Mouse (Mus musculus): ENCODE measurements around the gene Tmem106a. TPM values are rescaled to one million over a fixed set of nuclear protein-coding genes. Genes with fewer than 3 reads are reported as not detected.
"Not testable (repeated sequence)": the region's sequence is repeated elsewhere in the genome, so short reads cannot be mapped to it uniquely, and the experiment has no call there.

Gene Tmem106a
- polyA plus RNA-seq, 2 experiments, result 3.8 to 9.3 TPM

DNA sequence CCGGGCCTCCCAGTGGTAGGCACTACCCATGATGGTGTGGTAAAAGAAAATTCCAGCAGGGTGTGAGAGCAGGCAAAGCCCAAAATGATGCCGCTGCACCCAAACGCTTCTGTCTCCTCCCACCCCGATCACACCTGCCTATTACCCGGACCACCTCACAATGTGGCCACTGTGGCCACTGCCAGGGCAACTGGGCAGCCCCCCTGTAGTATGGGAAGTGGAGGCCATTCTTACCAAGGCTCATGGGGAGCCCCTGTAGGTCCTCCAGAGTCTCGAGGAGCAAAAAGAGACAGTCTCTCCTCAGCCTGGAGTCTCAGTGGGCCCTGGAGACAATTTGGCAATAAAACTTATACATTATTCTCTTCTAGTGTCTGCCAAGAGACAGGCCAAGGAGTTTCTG is 17.1 kb downstream of the Tmem106a start, which contains the start of gene Gm11634:
Gene Gm11634, minus strand, starts transcription at position 101 of the 400 bp plus-strand sequence.
- Histone ChIP-seq H3K9me3 (ENCODE audit: control insufficient read depth, low read length) (no peaks in the 10 kb centered on the region), H3K27ac (replicated peaks; ENCODE audit: low read depth, low read length) (no peak within 1 kb of the TSS), H3K4me1 (ENCODE audit: control insufficient read depth, insufficient read depth, low read length) (no peaks in the 10 kb centered on the region), H3K4me3 (replicated peaks; ENCODE audit: low read length) (no peak within 1 kb of the TSS), H3K36me3 (ENCODE audit: control insufficient read depth, insufficient read depth, low read length) (no peaks in the 10 kb centered on the region), H3K4me2 (replicated peaks; ENCODE audit: low read depth, low read length, severe bottlenecking) (no peak within 1 kb of the TSS), H3K9ac (ENCODE audit: low read depth, low read length, severe bottlenecking) (no peak within 1 kb of the TSS), H3K27me3 (ENCODE audit: control insufficient read depth, insufficient read depth, low read length) (no peaks in the 10 kb centered on the region)
- no peak for TF ChIP-seq POLR2A (IDR thresholded peaks at IDR 0.05; ENCODE audit: borderline replicate concordance, extremely low read depth, insufficient read depth, insufficient read length)
- DNase-seq (ENCODE audit: low spot score) (no peak), ATAC-seq (ENCODE audit: low FRiP score, low read depth) (no peak)
- WGBS, result 74% methylated on average over 6 of the region's 6 CpGs

DNA sequence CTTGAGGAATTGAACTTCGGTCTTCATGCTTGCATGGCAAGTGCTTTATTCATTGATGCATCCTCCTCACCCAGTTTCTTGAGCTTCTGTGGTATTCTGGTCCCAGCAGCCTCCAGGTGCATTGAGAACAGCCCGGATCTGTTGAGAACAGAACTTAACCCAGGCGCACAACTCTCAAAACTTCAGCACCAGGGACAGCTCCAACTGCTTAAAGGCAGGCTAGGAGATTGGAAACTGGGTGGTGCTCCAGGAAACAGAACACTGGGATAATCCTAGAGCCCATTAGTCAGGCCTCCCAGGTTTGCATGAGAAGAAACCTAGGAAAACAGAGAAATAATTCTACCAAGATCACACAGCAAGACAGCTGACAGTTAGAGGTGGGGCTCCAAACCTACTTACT is 20.4 kb downstream of the Tmem106a start:
- Histone ChIP-seq H3K4me3 (replicated peaks; ENCODE audit: low read length) (no peak overlapping the region), H3K9me3 (ENCODE audit: control insufficient read depth, low read length) (no peaks in the 10 kb centered on the region), H3K9ac (ENCODE audit: low read depth, low read length, severe bottlenecking) (no peak overlapping the region), H3K27ac (replicated peaks; ENCODE audit: low read depth, low read length) (no peak overlapping the region), H3K36me3 (ENCODE audit: control insufficient read depth, insufficient read depth, low read length) (no peaks in the 10 kb centered on the region), H3K27me3 (ENCODE audit: control insufficient read depth, insufficient read depth, low read length) (no peaks in the 10 kb centered on the region), H3K4me1 (ENCODE audit: control insufficient read depth, insufficient read depth, low read length) (no peaks in the 10 kb centered on the region), H3K4me2 (replicated peaks; ENCODE audit: low read depth, low read length, severe bottlenecking) (no peak overlapping the region)
- no peak for TF ChIP-seq POLR2A (IDR thresholded peaks at IDR 0.05; ENCODE audit: borderline replicate concordance, extremely low read depth, insufficient read depth, insufficient read length)
- no peak for ATAC-seq (ENCODE audit: low FRiP score, low read depth)
- WGBS, result 3% methylated on average over 3 of the region's 3 CpGs
- peak; percentile 85 for DNase-seq (ENCODE audit: low spot score)

DNA sequence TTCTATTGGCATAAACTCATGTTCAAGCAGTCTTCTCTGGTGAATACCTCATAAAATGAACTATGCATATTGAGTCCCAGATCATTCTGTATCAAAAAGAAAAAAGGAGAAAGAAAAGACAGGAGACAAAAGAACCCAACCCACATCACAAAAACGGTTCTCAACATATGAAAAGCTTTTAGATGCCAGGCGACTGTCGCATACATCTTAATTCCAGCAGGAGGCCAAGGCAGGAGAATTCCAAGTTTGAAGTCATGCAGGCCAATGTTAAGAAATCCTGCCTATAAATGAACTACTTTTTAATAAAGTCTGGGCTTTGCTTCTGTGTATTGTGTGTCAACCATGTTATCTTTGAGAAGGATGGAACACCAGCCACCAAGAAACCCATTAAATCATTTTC is 22.1 kb downstream of the Tmem106a start:
- ATAC-seq (ENCODE audit: low FRiP score, low read depth) (no peak), DNase-seq (ENCODE audit: low spot score) (no peak)
- no peak for TF ChIP-seq POLR2A (IDR thresholded peaks at IDR 0.05; ENCODE audit: borderline replicate concordance, extremely low read depth, insufficient read depth, insufficient read length)
- no peak overlapping the region for H3K9ac ChIP-seq (ENCODE audit: low read depth, low read length, severe bottlenecking)
- no peaks in the 10 kb centered on the region for H3K9me3 ChIP-seq (ENCODE audit: control insufficient read depth, low read length)
- H3K4me3 ChIP-seq (replicated peaks; ENCODE audit: low read length), result peak overlapping the region; percentile 6; the same call in 1 of the 2 replicates
- peak overlapping the region; percentile 32 for H3K4me2 ChIP-seq (replicated peaks; ENCODE audit: low read depth, low read length, severe bottlenecking)
- H3K27ac ChIP-seq (replicated peaks; ENCODE audit: low read depth, low read length), result no peak overlapping the region
- no peaks in the 10 kb centered on the region for H3K36me3 ChIP-seq (ENCODE audit: control insufficient read depth, insufficient read depth, low read length)
- no peaks in the 10 kb centered on the region for H3K27me3 ChIP-seq (ENCODE audit: control insufficient read depth, insufficient read depth, low read length)
- H3K4me1 ChIP-seq (ENCODE audit: control insufficient read depth, insufficient read depth, low read length), result no peaks in the 10 kb centered on the region
- 2% methylated on average over 3 of the region's 3 CpGs for WGBS

DNA sequence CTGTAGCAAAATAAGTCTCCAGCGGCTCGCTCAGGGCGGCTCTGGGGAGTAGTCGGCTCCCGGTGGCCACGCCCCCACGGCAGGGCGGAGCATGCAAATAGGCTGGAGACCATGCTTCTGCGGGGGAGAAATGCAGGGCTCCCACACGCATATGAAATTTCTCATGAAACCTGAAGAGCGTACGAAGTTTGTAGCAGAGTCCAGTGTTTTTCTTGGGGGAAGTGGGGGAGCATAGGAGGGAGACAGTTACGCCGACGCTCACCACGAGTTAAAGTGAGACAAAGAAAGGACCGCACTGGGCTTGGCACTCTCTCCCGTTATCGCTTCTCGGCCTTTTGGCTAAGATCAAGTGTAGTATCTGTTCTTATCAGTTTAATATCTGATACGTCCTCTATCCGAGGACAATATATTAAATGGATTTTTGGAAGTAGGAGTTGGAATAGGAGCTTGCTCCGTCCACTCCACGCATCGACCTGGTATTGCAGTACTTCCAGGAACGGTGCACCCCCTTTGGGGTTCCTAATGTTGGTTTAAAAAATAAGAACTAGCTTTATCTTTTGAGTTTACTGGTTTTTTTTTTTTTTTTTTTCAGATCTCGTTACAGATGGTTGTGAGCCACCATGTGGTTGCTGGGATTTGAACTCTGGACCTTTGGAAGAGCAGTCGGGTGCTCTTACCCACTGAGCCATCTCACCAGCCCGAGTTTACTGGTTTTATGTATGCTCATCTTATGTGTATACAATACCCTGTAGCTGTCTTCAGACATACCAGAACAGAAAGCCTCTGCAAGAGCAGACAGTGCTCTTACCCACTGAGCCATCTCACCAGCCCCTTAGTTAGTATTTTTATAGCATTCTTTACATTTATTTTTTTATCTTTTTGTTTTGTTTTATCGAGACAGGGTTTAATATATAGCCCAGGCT is 22.8 kb downstream of the Tmem106a start:
- not testable (repeated sequence) for H3K27me3 ChIP-seq (ENCODE audit: control insufficient read depth, insufficient read depth, low read length); H3K9me3 ChIP-seq (ENCODE audit: control insufficient read depth, low read length); H3K9ac ChIP-seq (ENCODE audit: low read depth, low read length, severe bottlenecking); H3K4me1 ChIP-seq (ENCODE audit: control insufficient read depth, insufficient read depth, low read length); H3K27ac ChIP-seq (replicated peaks; ENCODE audit: low read depth, low read length); H3K36me3 ChIP-seq (ENCODE audit: control insufficient read depth, insufficient read depth, low read length)
- Histone ChIP-seq H3K4me3 (replicated peaks; ENCODE audit: low read length) (peak overlapping the region; percentile 6; the same call in 1 of the 2 replicates), H3K4me2 (replicated peaks; ENCODE audit: low read depth, low read length, severe bottlenecking) (peak overlapping the region; percentile 32)
- ATAC-seq (ENCODE audit: low FRiP score, low read depth) (peak; percentile 77; the same call in 1 of the 2 replicates), DNase-seq (ENCODE audit: low spot score) (peak; percentile 24)
- WGBS, result 2% methylated on average over 30 of the region's 30 CpGs

DNA sequence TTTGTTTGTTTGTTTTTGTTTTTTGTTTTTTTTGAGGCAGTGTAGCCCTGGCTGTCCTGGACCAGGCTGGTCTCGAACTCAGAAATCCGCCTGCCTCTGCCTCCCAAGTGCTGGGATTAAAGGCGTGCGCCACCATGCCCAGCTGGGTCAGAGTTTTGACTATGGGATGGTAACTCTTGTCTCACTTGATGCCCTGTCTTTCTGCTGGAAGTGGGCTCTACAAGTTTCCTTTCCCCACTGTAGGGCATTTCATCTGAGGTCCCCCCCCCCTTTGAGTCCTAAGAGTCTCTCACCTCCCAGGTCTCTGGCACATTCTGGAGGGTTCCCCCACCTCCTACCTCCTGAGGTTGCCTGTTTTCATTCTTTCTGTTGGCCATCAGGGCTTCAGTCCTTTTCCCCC is 25.1 kb downstream of the Tmem106a start:
- 85% methylated on average over 4 of the region's 4 CpGs for WGBS
- not testable (repeated sequence) for DNase-seq (ENCODE audit: low spot score); H3K9me3 ChIP-seq (ENCODE audit: control insufficient read depth, low read length); H3K4me3 ChIP-seq (replicated peaks; ENCODE audit: low read length); H3K36me3 ChIP-seq (ENCODE audit: control insufficient read depth, insufficient read depth, low read length); H3K4me1 ChIP-seq (ENCODE audit: control insufficient read depth, insufficient read depth, low read length); H3K27ac ChIP-seq (replicated peaks; ENCODE audit: low read depth, low read length); H3K4me2 ChIP-seq (replicated peaks; ENCODE audit: low read depth, low read length, severe bottlenecking); ATAC-seq (ENCODE audit: low FRiP score, low read depth); H3K9ac ChIP-seq (ENCODE audit: low read depth, low read length, severe bottlenecking); H3K27me3 ChIP-seq (ENCODE audit: control insufficient read depth, insufficient read depth, low read length)
